Mouse (Mus musculus) induced T-regulatory cell, adult 2 months (primary cell): ENCODE measurements around the gene Prpf8.

ENCODE experiments used
- DNase-seq: peaks from one replicate; pipeline ENCODE4 v3.0.0-alpha.2; 2012; ENCODE audit warnings: low read depth

Gene Prpf8

GRCm38 (mm10) chr11:75459751-75460102 lies 26.9 kb upstream of the Prpf8 start:
- DNase-seq, result no peak

- peak; percentile 97 for DNase-seq
These were observed 26.3 kb upstream of the Prpf8 start for GRCm38 (mm10) chr11:75460103-75460843.

- DNase-seq, result peak; percentile 99
These were observed 25.5 kb upstream of the Prpf8 start, which contains the start of gene Tlcd2 for GRCm38 (mm10) chr11:75460844-75461742. TSS of gene Tlcd2 (plus strand) at chr11:75461715.

GRCm38 (mm10) chr11:75461743-75462252 lies 24.8 kb upstream of the Prpf8 start:
- no peak for DNase-seq

GRCm38 (mm10) chr11:75462253-75462783 lies 24.3 kb upstream of the Prpf8 start:
- peak; percentile 75 for DNase-seq

GRCm38 (mm10) chr11:75462865-75463336 lies 23.7 kb upstream of the Prpf8 start:
- peak; percentile 58 for DNase-seq

- no peak for DNase-seq
These were observed 23.0 kb upstream of the Prpf8 start for GRCm38 (mm10) chr11:75463624-75464023.

- DNase-seq, result no peak
These were observed 22.2 kb upstream of the Prpf8 start for GRCm38 (mm10) chr11:75464417-75464816.

GRCm38 (mm10) chr11:75465051-75465450 lies 21.6 kb upstream of the Prpf8 start:
- DNase-seq, result no peak

- peak; percentile 40 for DNase-seq
These were observed 19.7 kb upstream of the Prpf8 start for GRCm38 (mm10) chr11:75466731-75467505.

- DNase-seq, result peak; percentile 57
These were observed 19.0 kb upstream of the Prpf8 start for GRCm38 (mm10) chr11:75467512-75468215.

- no peak for DNase-seq
These were observed 18.2 kb upstream of the Prpf8 start for GRCm38 (mm10) chr11:75468410-75468809.

- DNase-seq, result no peak
These were observed 17.4 kb upstream of the Prpf8 start for GRCm38 (mm10) chr11:75469261-75469660.

- no peak for DNase-seq
These were observed 15.9 kb upstream of the Prpf8 start for GRCm38 (mm10) chr11:75470675-75471074.

GRCm38 (mm10) chr11:75472469-75473081 lies 14.0 kb upstream of the Prpf8 start:
- DNase-seq, result peak; percentile 71

GRCm38 (mm10) chr11:75473376-75473775 lies 13.2 kb upstream of the Prpf8 start:
- DNase-seq, result no peak

- no peak for DNase-seq
These were observed 424 bp upstream of the Prpf8 start for GRCm38 (mm10) chr11:75486192-75486591.

- DNase-seq, result peak; percentile 51
These were observed 880 bp downstream of the Prpf8 start for GRCm38 (mm10) chr11:75487496-75487895.

- no peak for DNase-seq
These were observed 7.9 kb downstream of the Prpf8 start for GRCm38 (mm10) chr11:75494296-75495049.

- no peak for DNase-seq
These were observed 11.5 kb downstream of the Prpf8 start for GRCm38 (mm10) chr11:75498126-75498525.
